21 mouse cellular contexts compared by ENCODE assay signal in genomic region chrX:139583616-139584015, GRCm38 (mm10). TPM values are rescaled to one million over a fixed set of nuclear protein-coding genes. Genes with fewer than 3 reads are reported as not detected.
DNase-seq lines count a peak whose midpoint lies in the region; ATAC-seq and TF ChIP-seq lines count a peak whose summit lies in the region.
"Had no signal": no experiment of that assay in that cellular context is flagged by ENCODE, and none has a peak within 500 bp of the region (broad histone marks: within the 10 kb centered on the region; RNA-seq: fewer than 3 reads in every experiment).

No protein-coding gene starts in this region.

- intact Hi-C loops in gastrocnemius, adult 2 months (cut with DNase I), result loop anchor here (10.0 kb wide), 1 partner anchor 169 kb away; no protein-coding TSS in a partner anchor
- intact Hi-C loops in gastrocnemius, postnatal 14 days (cut with DNase I; ENCODE audit: low total_unique reads), result no loop called here

- no peak overlapping the region for H3K4me3 ChIP-seq in gastrocnemius, adult 2 months
- no peak overlapping the region for H3K4me3 ChIP-seq in heart, embryonic 16.5 days (ENCODE audit: low read length)
- H3K4me3 ChIP-seq in liver, embryonic 11.5 days (ENCODE audit: low read depth, low read length), result no peak overlapping the region
- H3K4me3 ChIP-seq in midbrain, embryonic 16.5 days (ENCODE audit: low read depth, low read length), result no peak overlapping the region
- H3K4me3 ChIP-seq: embryonic facial prominence, embryonic 10.5 days; forebrain, embryonic 12.5 days; hindbrain, embryonic 13.5 days; liver, embryonic 13.5 days; lung, embryonic 15.5 days had no signal

- no peak for TF ChIP-seq CTCF in gastrocnemius, adult 2 months (IDR thresholded peaks at IDR 0.05)

- no peaks in the 10 kb centered on the region for H3K9me3 ChIP-seq in heart, embryonic 16.5 days (replicated peaks; ENCODE audit: control insufficient read depth, low read length)
- no peaks in the 10 kb centered on the region for H3K9me3 ChIP-seq in liver, embryonic 11.5 days (ENCODE audit: control insufficient read depth, low read length)
- H3K9me3 ChIP-seq in midbrain, embryonic 16.5 days (replicated peaks; ENCODE audit: control insufficient read depth, low read length, poor library complexity, severe bottlenecking), result no peaks in the 10 kb centered on the region
- H3K9me3 ChIP-seq: embryonic facial prominence, embryonic 10.5 days; forebrain, embryonic 12.5 days; G1E; hindbrain, embryonic 13.5 days; liver, embryonic 13.5 days; lung, embryonic 15.5 days had no signal

- H3K27me3 ChIP-seq in heart, embryonic 16.5 days (ENCODE audit: control insufficient read depth, insufficient read depth, low read length), result no peaks in the 10 kb centered on the region
- H3K27me3 ChIP-seq in liver, embryonic 11.5 days (replicated peaks; ENCODE audit: control insufficient read depth, insufficient read depth, low read length), result no peaks in the 10 kb centered on the region
- H3K27me3 ChIP-seq in midbrain, embryonic 16.5 days (ENCODE audit: control insufficient read depth, insufficient read depth, low read depth, low read length), result no peaks in the 10 kb centered on the region
- H3K27me3 ChIP-seq: liver, embryonic 13.5 days; lung, embryonic 15.5 days had no signal

- H3K36me3 ChIP-seq in heart, embryonic 16.5 days (ENCODE audit: control insufficient read depth, insufficient read depth), result no peaks in the 10 kb centered on the region
- H3K36me3 ChIP-seq in liver, embryonic 11.5 days (ENCODE audit: control insufficient read depth, insufficient read depth, low read length), result no peaks in the 10 kb centered on the region
- no peaks in the 10 kb centered on the region for H3K36me3 ChIP-seq in midbrain, embryonic 16.5 days (ENCODE audit: control insufficient read depth, insufficient read depth, low read length)
- H3K36me3 ChIP-seq: embryonic facial prominence, embryonic 10.5 days; forebrain, embryonic 12.5 days; G1E; hindbrain, embryonic 13.5 days; liver, embryonic 13.5 days; lung, embryonic 15.5 days had no signal

- peaks cover 2% of the 10 kb centered on the region; the same call in 1 of the 2 replicates for H3K4me1 ChIP-seq in heart, embryonic 16.5 days (ENCODE audit: control insufficient read depth, insufficient read depth, low read length)
- no peaks in the 10 kb centered on the region for H3K4me1 ChIP-seq in liver, embryonic 11.5 days (replicated peaks; ENCODE audit: control insufficient read depth, insufficient read depth, low read length)
- H3K4me1 ChIP-seq in midbrain, embryonic 16.5 days (ENCODE audit: control insufficient read depth, insufficient read depth, low read length), result no peaks in the 10 kb centered on the region
- H3K4me1 ChIP-seq: embryonic facial prominence, embryonic 10.5 days; forebrain, embryonic 12.5 days; hindbrain, embryonic 13.5 days; liver, embryonic 13.5 days; lung, embryonic 15.5 days had no signal

- no peak overlapping the region for H3K27ac ChIP-seq in gastrocnemius, adult 2 months
- no peak overlapping the region for H3K27ac ChIP-seq in heart, embryonic 16.5 days (ENCODE audit: low read length)
- no peak overlapping the region for H3K27ac ChIP-seq in liver, embryonic 11.5 days (ENCODE audit: low read depth, low read length)
- no peak overlapping the region for H3K27ac ChIP-seq in midbrain, embryonic 16.5 days (ENCODE audit: low read length)
- H3K27ac ChIP-seq: embryonic facial prominence, embryonic 10.5 days; forebrain, embryonic 12.5 days; hindbrain, embryonic 13.5 days; liver, embryonic 13.5 days; lung, embryonic 15.5 days had no signal

- H3K4me2 ChIP-seq in heart, embryonic 16.5 days (ENCODE audit: low read depth, low read length), result no peak overlapping the region; the same call in 1 of the 2 replicates
- no peak overlapping the region for H3K4me2 ChIP-seq in liver, embryonic 11.5 days
- no peak overlapping the region for H3K4me2 ChIP-seq in midbrain, embryonic 16.5 days (ENCODE audit: low read length)
- H3K4me2 ChIP-seq: forebrain, embryonic 12.5 days; hindbrain, embryonic 13.5 days; liver, embryonic 13.5 days; lung, embryonic 15.5 days; midbrain, embryonic 11.5 days had no signal

- H3K9ac ChIP-seq in heart, embryonic 16.5 days (ENCODE audit: low read length), result no peak overlapping the region
- no peak overlapping the region for H3K9ac ChIP-seq in liver, embryonic 11.5 days (ENCODE audit: low read depth, low read length)
- no peak overlapping the region for H3K9ac ChIP-seq in midbrain, embryonic 16.5 days (ENCODE audit: low read depth, low read length)
- H3K9ac ChIP-seq: forebrain, embryonic 12.5 days; hindbrain, embryonic 13.5 days; liver, embryonic 13.5 days; lung, embryonic 15.5 days had no signal

- ATAC-seq in heart, embryonic 16.5 days (replicated peaks; ENCODE audit: extremely low read depth, insufficient read depth, low FRiP score), result peak; percentile 23; the same call in 1 of the 2 replicates
- no peak for ATAC-seq in liver, embryonic 11.5 days (replicated peaks; ENCODE audit: low FRiP score)
- no peak for ATAC-seq in midbrain, embryonic 16.5 days
- ATAC-seq: inflammation-experienced regulatory T-cells, adult 6 months had no signal

- 28% methylated on average over 4 of the region's 4 CpGs for WGBS in heart, embryonic 16.5 days
- WGBS in liver, embryonic 11.5 days, result 41% methylated on average over 4 of the region's 4 CpGs
- 43% methylated on average over 4 of the region's 4 CpGs for WGBS in midbrain, embryonic 16.5 days

- peak; percentile 22 for DNase-seq in gastrocnemius, adult 2 months
- no peak for DNase-seq in gastrocnemius, postnatal 14 days
- peak; percentile 2 for DNase-seq in layer of hippocampus, adult 11-12 months (ENCODE audit: low spot score)
- no peak for DNase-seq in layer of hippocampus, adult 18-20 months (ENCODE audit: low spot score in 2 of 2)
- no peak for DNase-seq in liver, embryonic 11.5 days (ENCODE audit: low spot score)
- DNase-seq: adrenal gland, postnatal 36 days; cerebellum, adult 2 months; gastrocnemius, postnatal 25 days; kidney, adult 2 months; kidney, postnatal 14 days; liver, embryonic 13.5 days; retina, postnatal 1 day had no signal

RNA-seq across cellular contexts. Expression of gene Rnf128, which starts 20.5 kb away (rescaled TPM):
- total RNA-seq in gastrocnemius, adult 2 months (2021), result 10 to 100 TPM; 14.7 to 26.6 TPM
- 10 to 100 TPM; 13.5 to 14.3 TPM for total RNA-seq in gastrocnemius, postnatal 14 days (2021)
- 10 to 100 TPM; 28.3 to 34.4 TPM for total RNA-seq in layer of hippocampus, adult 18-20 months (2021)
- polyA plus RNA-seq in heart, embryonic 16.5 days (2015; fragmentation: Nextera tagmentation; extraction: Ambion mirVana), result 36.0 and 37.1 TPM in 2 replicates
- 52.9 and 57.4 TPM in 2 replicates for polyA plus RNA-seq in liver, embryonic 11.5 days (2014; fragmentation: Nextera tagmentation; extraction: Ambion mirVana)
- 5.4 and 6.3 TPM in 2 replicates for polyA plus RNA-seq in midbrain, embryonic 16.5 days (2015; fragmentation: Nextera tagmentation; extraction: Ambion mirVana)

Comparison
In these comparisons a context has a peak if more than half of its experiments do, and no peak if none do; other contexts are left out.
1. DNase-seq: peak in gastrocnemius, adult 2 months (single experiment) and layer of hippocampus, adult 11-12 months (single experiment); none in gastrocnemius, postnatal 14 days (single experiment), layer of hippocampus, adult 18-20 months (0 of 2) and liver, embryonic 11.5 days (single experiment).